Mouse (Mus musculus): ENCODE measurements around the gene Fbxw7.

GRCm38 (mm10) chr3:85020137-85020536, 205.1 kb downstream of the Fbxw7 start:
- TF ChIP-seq CTCF (conservative IDR thresholded peaks at IDR 0.05; ENCODE audit: insufficient read depth, insufficient read length, low read depth, low read length), result no peak
- TF ChIP-seq POLR2A (IDR thresholded peaks at IDR 0.05; ENCODE audit: low read depth, low read length), result no peak

Data from kidney, adult 2 months (tissue).